Mouse (Mus musculus) thymus, adult 2 months (tissue): ENCODE results near the gene Lyrm1. TPM values are rescaled to one million over a fixed set of nuclear protein-coding genes. Genes with fewer than 3 reads are reported as not detected.

Source experiments
- DNase-seq: peaks from one replicate; pipeline ENCODE4 v3.0.0; 2021
- H3K27ac ChIP-seq: fragments of 200-500 bp; 2 replicates; pipeline ENCODE4 v1.5.1; 2012; ENCODE audit warnings: low read length, control low read depth; ENCODE audit not compliant: control insufficient read depth, insufficient read depth
- H3K27me3 ChIP-seq: fragments of 200-500 bp; 2 replicates; pipeline ENCODE4 v1.6.1; 2012; ENCODE audit warnings: mild to moderate bottlenecking, low read length, moderate library complexity, mixed read lengths; ENCODE audit not compliant: control insufficient read depth, insufficient read depth
- H3K36me3 ChIP-seq: fragments of 200-500 bp; 2 replicates; pipeline ENCODE4 v1.6.1; 2012; ENCODE audit warnings: mild to moderate bottlenecking, low read length, moderate library complexity; ENCODE audit not compliant: control insufficient read depth, insufficient read depth
- H3K4me1 ChIP-seq: fragments of 200-500 bp; replicated peaks from 2 replicates; pipeline ENCODE4 v1.6.1; 2012; ENCODE audit warnings: low read length; ENCODE audit not compliant: control insufficient read depth, insufficient read depth
- H3K4me3 ChIP-seq: fragments of 200-500 bp; 2 replicates; pipeline ENCODE4 v1.5.1; 2012; ENCODE audit warnings: mild to moderate bottlenecking, low read length, control low read depth, moderate library complexity; ENCODE audit not compliant: control insufficient read depth, insufficient read depth
- CTCF ChIP-seq: fragments of 200-500 bp; IDR thresholded peaks from 2 replicates; pipeline ENCODE4 v1.5.1; 2012; ENCODE audit warnings: mild to moderate bottlenecking, control low read depth, low read length, moderate library complexity, borderline replicate concordance; ENCODE audit not compliant: control insufficient read depth, poor library complexity, insufficient read depth; ENCODE audit errors: extremely low read depth
- POLR2A ChIP-seq: fragments of 200-500 bp; IDR thresholded peaks from 2 replicates; pipeline ENCODE4 v1.6.1; 2012; ENCODE audit warnings: mild to moderate bottlenecking, low read length, control low read depth, moderate library complexity; ENCODE audit not compliant: control insufficient read depth, poor library complexity, insufficient read depth; ENCODE audit errors: extremely low read depth
- WGBS: fragments of 180-500 bp; shearing (Covaris S2); methylation state at CpG from one replicate; pipeline ENCODE4 v1.1.7; 2018; 5-methylcytosine and 5-hydroxymethylcytosine counted together
- polyA plus RNA-seq: library from polyadenylated mRNA; depleted of rRNA; stranded (reverse); fragments of >200 nt; gene quantifications from 2 replicates; pipeline ENCODE4 v1.2.3, GENCODE M21; 2012

Gene Lyrm1
- polyA plus RNA-seq, 1 experiment: 1.9 TPM

DNA sequence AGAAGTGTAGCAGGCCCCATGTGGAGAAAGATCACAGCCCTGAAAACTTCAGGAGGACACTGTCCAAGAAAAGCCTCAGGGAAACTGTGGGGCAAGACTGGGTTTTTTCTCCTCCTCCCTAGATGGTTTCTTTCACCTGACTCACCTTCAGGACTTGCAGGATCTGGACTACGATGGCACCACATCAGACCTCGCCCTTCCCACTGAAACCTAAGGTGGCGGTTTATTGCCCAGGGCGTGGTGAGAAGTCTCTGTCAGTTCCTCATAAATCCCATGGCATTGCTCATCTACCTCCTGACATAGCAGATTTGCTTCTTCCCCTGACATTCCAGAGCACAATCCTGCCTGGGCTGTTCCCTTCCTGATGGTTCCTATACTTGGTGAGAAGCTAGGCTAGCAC, 63.8 kb downstream of the Lyrm1 start:
- TF ChIP-seq CTCF (no peak), POLR2A (no peak)
- H3K4me3 ChIP-seq: no peak overlapping the region
- H3K36me3 ChIP-seq: no peaks in the 10 kb centered on the region
- no peak overlapping the region for H3K27ac ChIP-seq
- H3K27me3 ChIP-seq: no peaks in the 10 kb centered on the region
- no peaks in the 10 kb centered on the region for H3K4me1 ChIP-seq
- 90% methylated on average over 4 of the region's 4 CpGs for WGBS
- DNase-seq: no peak

GRCm38 (mm10) chr7:119960006-119960405, 64.3 kb downstream of the Lyrm1 start:
- TF ChIP-seq CTCF (no peak), POLR2A (no peak)
- 69% methylated on average over 6 of the region's 6 CpGs for WGBS
- no peak for DNase-seq
- no peaks in the 10 kb centered on the region for H3K36me3 ChIP-seq
- H3K27me3 ChIP-seq: no peaks in the 10 kb centered on the region
- H3K4me3 ChIP-seq: no peak overlapping the region
- no peak overlapping the region for H3K27ac ChIP-seq
- no peaks in the 10 kb centered on the region for H3K4me1 ChIP-seq

DNA sequence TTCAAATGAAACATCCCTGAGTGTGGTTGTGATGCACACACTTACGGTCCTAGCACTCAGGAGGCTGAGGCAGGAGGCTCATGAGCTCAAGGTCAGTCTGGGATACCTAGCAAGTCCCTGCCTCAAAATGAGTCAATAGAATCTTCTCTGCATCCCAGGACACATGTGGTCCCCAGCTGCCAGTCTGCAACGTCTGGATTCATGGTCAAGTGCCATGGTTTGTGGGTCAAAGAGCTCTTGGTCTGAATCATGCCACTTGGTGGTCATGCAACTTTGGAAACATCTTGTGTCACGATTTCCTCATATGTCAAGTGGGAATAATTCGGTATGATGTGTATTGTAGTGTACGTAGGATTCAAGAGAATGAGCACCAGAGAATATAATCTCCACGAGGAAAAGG, 64.9 kb downstream of the Lyrm1 start:
- no peak for TF ChIP-seq CTCF
- TF ChIP-seq POLR2A: no peak
- Histone ChIP-seq H3K27me3 (no peaks in the 10 kb centered on the region), H3K4me3 (no peak overlapping the region), H3K27ac (no peak overlapping the region), H3K36me3 (no peaks in the 10 kb centered on the region), H3K4me1 (no peaks in the 10 kb centered on the region)
- 85% methylated on average over 6 of the region's 6 CpGs for whole genome bisulfite sequencing
- DNase-seq: no peak

DNA sequence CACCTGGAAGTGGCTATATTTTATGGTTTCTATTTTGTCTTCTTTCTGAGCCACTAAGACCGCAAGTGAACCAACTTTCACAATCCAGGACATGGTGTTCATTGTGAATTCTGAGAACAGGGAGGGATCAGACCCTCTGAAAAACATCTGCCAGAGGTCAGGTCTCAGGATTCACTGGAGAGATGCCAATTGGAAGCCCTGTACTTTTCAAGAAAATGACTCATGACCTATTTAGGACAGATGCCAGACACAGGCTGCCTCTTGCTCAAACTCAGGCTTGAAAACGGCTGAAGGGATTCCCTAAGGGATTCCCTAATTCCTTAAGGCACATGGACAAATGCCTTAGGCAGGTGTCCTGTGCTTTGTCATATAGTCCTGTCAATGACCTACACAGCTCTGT, 65.4 kb downstream of the Lyrm1 start:
- Histone ChIP-seq H3K4me3 (no peak overlapping the region), H3K36me3 (no peaks in the 10 kb centered on the region), H3K27me3 (no peaks in the 10 kb centered on the region), H3K27ac (no peak overlapping the region), H3K4me1 (no peaks in the 10 kb centered on the region)
- WGBS: 71% methylated on average over 2 of the region's 2 CpGs
- TF ChIP-seq CTCF (no peak), POLR2A (no peak)
- DNase-seq: no peak

GRCm38 (mm10) chr7:119965205-119965604, 69.5 kb downstream of the Lyrm1 start:
- no peaks in the 10 kb centered on the region for H3K27me3 ChIP-seq
- no peak overlapping the region for H3K27ac ChIP-seq
- no peak for TF ChIP-seq CTCF
- no peak for TF ChIP-seq POLR2A
- H3K4me1 ChIP-seq: no peaks in the 10 kb centered on the region
- no peak overlapping the region for H3K4me3 ChIP-seq
- H3K36me3 ChIP-seq: no peaks in the 10 kb centered on the region
- 90% methylated on average over 4 of the region's 4 CpGs for WGBS
- no peak for DNase-seq

DNA sequence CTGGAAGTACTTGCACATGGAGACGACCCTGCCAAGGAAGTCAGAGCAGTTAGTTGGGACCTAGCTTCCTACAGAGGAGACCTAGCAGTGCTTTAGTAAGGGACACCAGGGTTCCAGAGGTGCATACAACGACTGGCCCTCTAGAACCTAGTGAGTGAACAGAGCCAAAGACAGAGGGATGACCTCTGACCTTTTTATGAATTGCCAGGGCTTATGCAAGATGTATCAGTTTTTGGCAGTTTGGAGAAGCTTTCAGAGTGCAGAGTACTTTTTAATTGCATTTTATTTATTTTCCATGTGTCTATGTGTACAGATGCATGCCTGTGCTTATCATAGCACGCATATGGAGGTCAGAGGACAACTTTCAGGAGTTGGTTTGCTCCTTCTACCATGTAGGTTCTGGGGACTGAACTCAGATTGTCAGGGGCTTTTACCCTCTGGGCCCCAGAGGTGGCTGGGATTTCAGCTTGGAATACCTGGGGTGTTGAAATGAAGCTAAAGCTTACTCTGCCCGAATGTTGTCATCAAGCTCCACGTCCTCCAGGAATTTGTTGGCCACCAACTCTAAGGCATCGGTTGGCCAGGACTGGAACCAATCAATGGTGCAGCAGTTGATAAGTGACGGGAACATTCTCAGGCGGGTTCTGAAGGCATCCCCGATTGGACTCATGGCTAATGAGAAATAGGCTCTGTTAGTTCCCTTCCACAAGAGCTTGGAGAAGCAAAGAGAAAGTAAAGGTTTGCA, 70.2 kb downstream of the Lyrm1 start:
- 91% methylated on average over 9 of the region's 9 CpGs for WGBS
- Histone ChIP-seq H3K4me1 (no peaks in the 10 kb centered on the region), H3K27me3 (no peaks in the 10 kb centered on the region), H3K27ac (no peak overlapping the region), H3K36me3 (no peaks in the 10 kb centered on the region), H3K4me3 (no peak overlapping the region)
- DNase-seq: no peak
- TF ChIP-seq CTCF (no peak), POLR2A (no peak)

DNA sequence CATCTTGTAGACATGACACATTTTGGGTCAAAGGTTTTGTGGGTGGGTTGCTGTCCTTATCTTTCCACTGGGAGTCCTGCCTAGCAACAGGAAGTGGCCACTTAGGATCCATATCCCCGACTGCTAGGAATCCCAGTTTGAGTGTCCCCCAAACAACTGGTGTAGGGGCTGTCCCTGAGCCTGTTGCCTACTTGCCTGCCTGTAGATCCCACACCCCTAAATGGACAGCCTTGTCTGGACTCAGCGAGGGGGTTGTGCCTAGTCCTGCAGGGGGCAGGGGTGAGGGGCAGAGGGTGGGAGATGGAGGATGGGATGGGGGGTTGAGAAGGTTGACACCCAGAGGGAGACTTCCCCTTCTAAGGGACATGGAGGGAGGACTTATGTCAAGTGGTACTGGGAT, 73.7 kb downstream of the Lyrm1 start:
- no peaks in the 10 kb centered on the region for H3K27me3 ChIP-seq
- TF ChIP-seq POLR2A: no peak
- no peak for TF ChIP-seq CTCF
- no peak overlapping the region for H3K27ac ChIP-seq
- no peak for DNase-seq
- WGBS: 72% methylated on average over 2 of the region's 2 CpGs
- no peaks in the 10 kb centered on the region for H3K4me1 ChIP-seq
- H3K4me3 ChIP-seq: no peak overlapping the region
- no peaks in the 10 kb centered on the region for H3K36me3 ChIP-seq
